Mouse (Mus musculus): ENCODE data around the gene Robo1.

GRCm38 (mm10) chr16:72465696-72466095 lies 157.6 kb downstream of the Robo1 start:
- TF ChIP-seq CTCF (IDR thresholded peaks at IDR 0.05; ENCODE audit: low read depth, low read length) (no peak), GATA1 (IDR thresholded peaks at IDR 0.05; ENCODE audit: borderline replicate concordance, low read length) (no peak)
